Mouse (Mus musculus) brain, embryonic 14.5 days (tissue): Measurements from ENCODE around the gene Pthlh.

Experiments
- CTCF ChIP-seq: fragments of 200-500 bp; IDR thresholded peaks from 2 replicates; pipeline ENCODE4 v1.5.1; 2012; ENCODE audit warnings: inconsistent platforms, mild to moderate bottlenecking, moderate library complexity, borderline replicate concordance; ENCODE audit not compliant: insufficient read depth, insufficient read length; ENCODE audit errors: extremely low read depth
- POLR2A ChIP-seq: fragments of 200-500 bp; IDR thresholded peaks from 2 replicates; pipeline ENCODE4 v1.6.1; 2012; ENCODE audit warnings: mild to moderate bottlenecking, inconsistent platforms, borderline replicate concordance; ENCODE audit not compliant: poor library complexity, insufficient read depth, insufficient read length, severe bottlenecking; ENCODE audit errors: extremely low read depth

- TF ChIP-seq POLR2A (no peak), CTCF (no peak)
Observed at GRCm38 (mm10) chr6:147268143-147268790, 4.3 kb upstream of the Pthlh start.
